In genomic region chr17:65243716-65244115, GRCm38 (mm10) we compare ENCODE assay signal across 13 mouse cellular contexts.
"Had no signal": no experiment of that assay in that cellular context is flagged by ENCODE, and none has a peak within 500 bp of the region (broad histone marks: within the 10 kb centered on the region; RNA-seq: fewer than 3 reads in every experiment).

No protein-coding gene starts in this region.

- H3K27ac ChIP-seq: layer of hippocampus, adult 2 months; limb, embryonic 10.5 days; liver, embryonic 15.5 days; midbrain, embryonic 15.5 days had no signal

- DNase-seq: kidney, postnatal 10 days; kidney, postnatal 4 days; lung, adult 2 months; lung, postnatal 36 days; spleen, adult 18-20 months; thymus, adult 18-20 months; thymus, postnatal 14 days had no signal

- H3K9me3 ChIP-seq: limb, embryonic 10.5 days; liver, embryonic 15.5 days; midbrain, embryonic 15.5 days had no signal

- H3K4me2 ChIP-seq: liver, embryonic 11.5 days; liver, embryonic 15.5 days; midbrain, embryonic 15.5 days had no signal

- H3K4me3 ChIP-seq: layer of hippocampus, adult 2 months; limb, embryonic 10.5 days; liver, embryonic 15.5 days; midbrain, embryonic 15.5 days had no signal

- H3K4me1 ChIP-seq: limb, embryonic 10.5 days; liver, embryonic 15.5 days; midbrain, embryonic 15.5 days had no signal

- H3K36me3 ChIP-seq: limb, embryonic 10.5 days; liver, embryonic 15.5 days; midbrain, embryonic 15.5 days had no signal

- H3K27me3 ChIP-seq: liver, embryonic 15.5 days; midbrain, embryonic 15.5 days had no signal

- H3K9ac ChIP-seq: liver, embryonic 15.5 days; midbrain, embryonic 15.5 days had no signal

- ATAC-seq: lung, postnatal 0 days; midbrain, embryonic 15.5 days had no signal
